Mouse (Mus musculus) megakaryocyte, adult 5-6 weeks (primary cell): ENCODE data around the gene Avp. TPM values are rescaled to one million over a fixed set of nuclear protein-coding genes. Genes with fewer than 3 reads are reported as not detected.

ENCODE experiments used
- ATAC-seq: 2 replicates; pipeline ENCODE4 v1.8.0; 2016; ENCODE audit warnings: mild to moderate bottlenecking, inconsistent platforms; ENCODE audit not compliant: poor library complexity, severe bottlenecking
- total RNA-seq, 2 experiments: library from RNA; stranded (forward) in 1 of 2; stranded (reverse) in 1 of 2; fragments of 153-499, 151-499 nt in 1 of 2; fragments of 221-1000, 200-1000 nt in 1 of 2; gene quantifications; 2 replicates each; pipeline versions ENCODE4 v1.2.3 to v1.2.4; 2015 to 2017

Gene Avp
- total RNA-seq, 2 experiments from 2014 or later = not detected

DNA sequence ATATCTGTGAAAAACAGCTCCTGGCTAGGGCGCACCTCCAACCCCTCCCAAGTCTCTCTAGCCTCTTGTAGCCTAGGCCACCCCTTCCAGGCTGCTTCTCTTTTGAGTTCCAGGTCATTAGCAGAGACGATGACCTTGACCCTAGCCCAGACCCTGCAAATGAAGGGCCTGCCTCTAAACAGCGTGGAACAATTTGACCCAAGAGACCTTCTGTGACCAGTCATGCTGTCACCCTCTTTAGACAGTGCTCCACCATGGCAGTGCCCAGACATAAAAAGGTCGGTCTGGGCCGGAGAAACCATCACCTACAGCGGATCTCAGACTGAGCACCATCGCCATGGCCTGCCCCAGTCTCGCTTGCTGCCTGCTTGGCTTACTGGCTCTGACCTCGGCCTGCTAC lies 6.5 kb downstream of the Avp start, which contains the start of gene Oxt:
TSS of gene Oxt (plus strand) at position 301 of the 400 bp plus-strand sequence.
- no peak for ATAC-seq

- ATAC-seq = no peak
Observed at GRCm38 (mm10) chr2:130574960-130575359, 7.4 kb downstream of the Avp start.

DNA sequence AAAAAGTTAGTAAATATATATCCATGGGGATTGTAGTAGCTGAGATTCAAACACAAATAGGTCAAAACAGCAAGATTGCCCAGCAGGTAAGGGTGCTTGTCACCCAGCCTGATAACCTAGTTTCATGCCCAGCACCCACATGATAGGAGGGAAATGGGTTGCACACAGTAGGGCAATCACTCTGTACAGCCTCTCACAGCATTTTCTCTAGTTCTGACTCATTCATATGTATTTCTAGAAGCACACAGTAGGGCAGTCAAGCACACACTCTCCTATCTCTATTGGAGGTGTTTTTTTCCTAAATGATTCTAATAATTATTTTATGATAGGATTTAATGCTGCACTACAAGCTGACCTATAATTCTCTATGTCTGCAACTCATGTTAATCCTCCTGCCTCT lies 12.4 kb downstream of the Avp start:
- no peak for ATAC-seq

DNA sequence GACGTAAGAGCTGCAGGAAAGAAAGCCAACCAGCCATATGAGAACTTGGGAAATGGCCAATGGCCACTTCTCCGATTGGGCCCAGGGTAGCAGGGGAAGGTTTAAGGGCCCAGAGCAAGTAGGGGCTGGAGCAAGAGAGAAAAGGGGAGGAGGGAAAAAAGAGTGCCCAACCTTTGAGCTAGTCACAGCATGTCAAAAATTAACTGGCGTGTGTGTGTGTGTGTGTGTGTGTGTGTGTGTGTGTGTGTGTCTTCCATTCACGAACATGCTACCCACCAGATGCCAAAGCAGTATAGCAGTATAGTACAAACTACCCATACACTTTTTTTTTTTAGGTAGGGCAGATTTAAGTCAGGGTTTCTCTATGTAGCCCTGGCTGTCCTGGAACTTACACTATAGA lies 13.4 kb downstream of the Avp start:
- no peak for ATAC-seq

DNA sequence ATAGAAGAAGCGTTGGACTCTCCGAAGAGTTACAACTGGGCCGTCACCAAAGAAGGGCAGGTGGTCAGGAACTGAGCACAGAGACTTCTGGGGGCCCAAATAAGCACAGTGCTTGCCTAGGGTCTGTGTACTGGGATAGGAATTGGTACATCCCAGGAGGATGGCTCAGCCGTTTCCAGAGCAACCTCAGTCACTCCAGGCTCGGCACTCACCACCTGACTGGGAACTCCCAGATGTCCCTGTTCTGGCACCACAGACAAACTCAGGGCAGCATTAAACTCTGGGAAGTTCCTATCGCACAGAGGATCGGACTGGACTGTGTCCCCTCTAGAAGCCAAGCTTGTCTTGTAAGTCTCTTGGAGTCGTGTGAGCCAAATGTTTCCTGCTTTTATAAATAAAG lies 17.4 kb downstream of the Avp start:
- ATAC-seq = no peak

DNA sequence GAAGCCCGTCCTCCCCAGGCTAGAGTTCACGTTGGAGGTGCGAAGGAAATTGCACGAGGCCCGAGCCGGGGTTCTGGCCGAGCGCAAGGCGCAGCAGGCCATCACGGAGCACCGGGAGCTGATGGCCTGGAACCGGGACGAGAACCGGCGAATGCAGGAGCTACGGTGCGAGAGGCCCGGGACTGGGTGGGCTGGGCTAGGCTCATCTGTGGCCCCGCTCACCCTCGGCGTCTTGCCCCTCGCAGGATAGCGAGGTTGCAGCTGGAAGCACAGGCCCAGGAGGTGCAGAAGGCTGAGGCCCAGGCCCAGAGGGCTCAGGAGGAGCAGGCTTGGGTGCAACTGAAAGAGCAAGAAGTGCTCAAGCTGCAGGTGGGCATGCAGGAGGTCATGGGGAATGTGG lies 18.3 kb downstream of the Avp start:
- no peak for ATAC-seq

DNA sequence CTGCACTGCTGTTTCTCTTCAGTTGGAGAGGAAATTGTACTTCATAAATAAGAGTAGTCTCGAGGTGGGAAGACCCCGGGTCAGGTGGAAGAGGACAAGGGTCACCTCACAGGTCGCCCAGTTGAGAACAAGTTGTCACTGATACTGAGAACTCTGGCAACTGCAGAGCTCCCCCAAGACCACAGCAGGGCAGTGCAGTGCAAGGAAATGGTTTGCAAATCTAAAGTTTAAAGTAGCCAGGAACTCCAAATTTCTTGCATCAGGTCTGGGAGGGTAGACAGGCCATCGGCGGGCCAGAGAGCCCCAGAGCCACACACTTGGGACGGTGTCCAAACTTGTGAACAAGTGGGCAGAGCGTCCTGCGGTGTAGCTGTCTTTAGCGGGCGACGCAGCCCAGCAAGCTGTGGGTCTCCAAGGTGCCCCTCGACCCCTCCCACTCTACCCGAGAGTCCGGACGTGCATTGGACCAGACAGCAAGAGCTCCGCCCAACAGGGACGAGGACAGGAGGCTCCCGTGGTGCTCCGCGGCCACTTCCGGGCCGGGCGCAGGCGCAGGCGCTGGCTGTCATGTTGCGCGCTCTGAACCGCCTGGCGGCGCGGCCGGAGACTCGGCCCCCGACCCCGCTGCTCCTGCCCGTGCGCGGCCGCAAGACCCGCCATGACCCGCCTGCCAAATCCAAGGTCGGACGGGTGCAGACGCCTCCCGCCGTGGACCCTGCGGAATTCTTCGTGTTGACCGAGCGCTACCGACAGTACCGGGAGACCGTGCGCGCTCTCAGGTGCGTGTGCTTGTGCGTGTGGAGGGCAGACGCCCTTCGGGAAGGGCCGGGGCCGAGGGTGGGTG lies 18.9 kb downstream of the Avp start, which contains the start of gene Mrps26:
TSS of gene Mrps26 (plus strand) at position 531 of the 844 bp plus-strand sequence.
- peak; percentile 98 for ATAC-seq

GRCm38 (mm10) chr2:130558015-130558414 lies 24.3 kb downstream of the Avp start:
- no peak for ATAC-seq

GRCm38 (mm10) chr2:130557462-130557861 lies 24.9 kb downstream of the Avp start:
- no peak for ATAC-seq

GRCm38 (mm10) chr2:130556292-130556691 lies 26.1 kb downstream of the Avp start:
- no peak for ATAC-seq

DNA sequence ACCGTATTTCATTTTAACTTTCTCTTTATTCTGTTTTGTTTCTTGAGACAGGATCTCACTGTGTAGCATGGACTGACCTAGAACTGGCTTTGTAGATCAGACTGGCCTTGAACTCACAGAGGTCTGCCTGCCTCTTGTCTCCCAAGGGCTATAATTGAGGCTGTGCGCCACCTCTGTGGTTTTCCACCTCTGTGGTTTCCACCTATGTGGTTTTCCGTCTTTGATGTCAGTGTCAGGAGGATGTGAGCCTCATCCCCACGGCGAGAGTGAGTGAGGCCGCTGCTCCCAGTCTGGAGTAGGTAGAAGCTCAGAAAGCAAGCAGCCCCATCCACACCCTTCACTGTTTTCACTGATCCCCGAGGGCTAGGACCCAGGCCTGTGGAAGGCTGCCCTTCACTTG lies 27.5 kb downstream of the Avp start:
- ATAC-seq = no peak

DNA sequence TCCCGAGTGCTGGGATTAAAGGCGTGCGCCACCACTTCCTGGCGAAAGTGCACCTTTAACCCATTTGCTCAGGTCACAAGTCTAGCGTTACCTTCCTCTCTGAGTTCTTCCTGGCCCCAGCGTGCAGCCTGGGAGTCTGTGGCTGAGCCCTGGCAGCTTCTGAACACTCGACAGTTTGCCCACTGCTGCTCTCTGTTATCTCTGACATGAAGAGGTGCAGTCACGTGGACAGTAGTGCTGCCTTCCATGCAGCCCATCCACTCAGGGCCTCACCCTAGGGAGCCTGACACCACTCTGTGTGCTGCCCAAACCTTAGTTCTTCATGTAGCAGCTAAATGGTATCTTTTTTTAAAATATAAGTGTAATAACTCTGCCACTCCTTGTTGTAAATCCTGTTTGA lies 35.4 kb downstream of the Avp start:
- no peak for ATAC-seq

DNA sequence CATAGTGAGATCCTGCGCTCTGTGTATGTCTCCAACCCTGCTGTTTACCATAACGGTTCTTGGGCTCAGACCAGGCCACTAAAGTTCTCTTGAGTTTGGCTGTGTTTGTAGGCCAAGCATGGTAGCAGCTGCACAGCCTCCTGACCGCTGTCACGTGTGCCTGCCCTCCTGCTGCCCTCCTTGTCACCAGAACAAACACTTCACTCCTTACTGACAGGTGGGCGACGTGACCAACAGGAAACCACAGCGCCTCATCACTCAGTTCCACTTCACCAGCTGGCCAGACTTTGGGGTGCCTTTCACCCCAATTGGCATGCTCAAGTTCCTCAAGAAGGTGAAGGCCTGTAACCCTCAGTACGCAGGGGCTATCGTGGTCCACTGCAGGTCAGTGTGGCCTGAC lies 42.1 kb downstream of the Avp start:
- ATAC-seq = peak; percentile 55

DNA sequence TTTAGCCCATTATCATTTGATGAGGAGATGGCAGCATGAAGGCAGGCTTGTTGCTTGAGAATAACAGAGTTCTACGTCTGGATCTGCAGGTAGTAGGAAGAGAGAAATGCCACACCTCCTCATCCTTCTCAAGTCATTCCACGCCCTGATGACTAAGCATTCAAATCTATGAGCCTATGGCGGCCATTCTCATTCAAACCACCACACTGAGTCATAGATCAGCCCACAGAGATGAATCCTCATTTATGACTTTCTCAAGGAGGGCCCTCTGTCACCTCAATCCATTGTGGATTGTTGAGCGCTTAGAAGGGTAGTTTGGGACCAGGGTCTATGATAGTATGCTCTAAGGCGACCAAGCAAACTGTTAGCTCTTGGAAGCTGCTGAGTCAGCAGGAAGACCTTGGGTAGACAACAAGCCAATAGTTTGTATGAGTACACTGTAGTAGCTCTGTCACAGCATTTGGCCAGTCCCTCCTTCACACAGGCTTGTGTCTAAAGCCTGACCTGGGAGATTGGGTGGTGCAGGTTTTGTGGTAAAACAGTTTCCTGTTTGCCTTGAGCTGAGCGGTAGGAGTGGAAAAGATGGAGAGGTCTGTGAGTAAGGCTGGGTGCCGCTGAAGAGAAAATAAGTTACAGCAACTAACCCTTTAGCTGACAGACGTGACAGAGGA lies 43.3 kb downstream of the Avp start:
- ATAC-seq = peak; percentile 45; the same call in 1 of the 2 replicates

DNA sequence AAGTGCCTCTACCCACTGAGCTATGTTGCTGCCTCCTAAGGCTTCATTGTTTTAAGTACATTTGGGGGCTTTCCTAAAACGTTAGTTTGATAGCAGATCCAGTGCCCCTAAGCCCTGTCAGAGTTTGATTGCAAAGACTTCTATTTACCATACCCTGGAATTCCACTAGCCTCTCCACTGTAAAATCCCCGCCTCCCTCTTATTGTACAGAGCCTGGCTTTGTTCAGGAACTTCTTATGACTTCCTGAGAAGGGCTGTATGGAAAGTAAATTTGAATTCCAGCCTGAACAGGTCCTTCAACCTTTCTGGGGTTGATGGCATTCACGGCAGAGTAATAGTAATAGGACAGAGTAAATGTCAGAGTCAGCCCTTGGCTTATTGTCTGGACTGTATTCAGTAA lies 45.5 kb downstream of the Avp start:
- ATAC-seq = no peak

- no peak for ATAC-seq
Observed at GRCm38 (mm10) chr2:130535017-130535416, 47.3 kb downstream of the Avp start.

- no peak for ATAC-seq
Observed at GRCm38 (mm10) chr2:130532201-130532600, 50.2 kb downstream of the Avp start.

Other genes starting within 250 kb of the Avp start
- 0.18 and 0.25 TPM in 2 replicates for gene Cpxm1, start 185.0 kb downstream of the Avp start, total RNA-seq (2015)
- 0.37 and 0.53 TPM in 2 replicates for gene Cpxm1, start 185.0 kb downstream of the Avp start, total RNA-seq (2017)
- not detected in 2 replicates for gene Gm28372, start 177.3 kb downstream of the Avp start, total RNA-seq (2015)
- gene Gm28372, start 177.3 kb downstream of the Avp start, total RNA-seq (2017) = not detected in 2 replicates
- gene 1700020A23Rik, start 177.3 kb downstream of the Avp start, total RNA-seq (2015) = not detected in 2 replicates
- not detected in 2 replicates for gene 1700020A23Rik, start 177.3 kb downstream of the Avp start, total RNA-seq (2017)
- not detected in 2 replicates for gene Tmem239, start 176.1 kb downstream of the Avp start, total RNA-seq (2015)
- gene Tmem239, start 176.1 kb downstream of the Avp start, total RNA-seq (2017) = not detected in 2 replicates
- gene Vps16, start 158.2 kb downstream of the Avp start, total RNA-seq (2015) = 74.6 and 102 TPM in 2 replicates
- gene Vps16, start 158.2 kb downstream of the Avp start, total RNA-seq (2017) = 96.7 and 99.6 TPM in 2 replicates
- 6.1 and 6.7 TPM in 2 replicates for gene Pced1a, start 157.9 kb downstream of the Avp start, total RNA-seq (2015)
- gene Pced1a, start 157.9 kb downstream of the Avp start, total RNA-seq (2017) = 12.2 and 14.1 TPM in 2 replicates
- 59.3 and 60.3 TPM in 2 replicates for gene Ptpra, start 132.3 kb downstream of the Avp start, total RNA-seq (2015)
- 163 and 173 TPM in 2 replicates for gene Ptpra, start 132.3 kb downstream of the Avp start, total RNA-seq (2017)
- gene Mrps26, start 18.8 kb downstream of the Avp start, total RNA-seq (2015) = 39.5 and 42.2 TPM in 2 replicates
- 34.3 and 35.4 TPM in 2 replicates for gene Mrps26, start 18.8 kb downstream of the Avp start, total RNA-seq (2017)
- gene Oxt, start 6.4 kb downstream of the Avp start, total RNA-seq (2015) = not detected in 2 replicates
- gene Oxt, start 6.4 kb downstream of the Avp start, total RNA-seq (2017) = not detected in 2 replicates
- gene Fastkd5, start 47.5 kb upstream of the Avp start, total RNA-seq (2015) = 11.0 and 12.4 TPM in 2 replicates
- gene Fastkd5, start 47.5 kb upstream of the Avp start, total RNA-seq (2017) = 11.9 and 12.4 TPM in 2 replicates
- 3.7 and 4.1 TPM in 2 replicates for gene Ubox5, start 47.5 kb upstream of the Avp start, total RNA-seq (2015)
- gene Ubox5, start 47.5 kb upstream of the Avp start, total RNA-seq (2017) = 4.4 and 10.2 TPM in 2 replicates
- gene Lzts3, start 60.2 kb upstream of the Avp start, total RNA-seq (2015) = 0.25 and 0.65 TPM in 2 replicates
- gene Lzts3, start 60.2 kb upstream of the Avp start, total RNA-seq (2017) = 0.24 and 0.37 TPM in 2 replicates
- 41.6 and 45.2 TPM in 2 replicates for gene Ddrgk1, start 82.1 kb upstream of the Avp start, total RNA-seq (2015)
- 51.3 and 64.6 TPM in 2 replicates for gene Ddrgk1, start 82.1 kb upstream of the Avp start, total RNA-seq (2017)
- 30.3 and 31.9 TPM in 2 replicates for gene Itpa, start 85.1 kb upstream of the Avp start, total RNA-seq (2015)
- gene Itpa, start 85.1 kb upstream of the Avp start, total RNA-seq (2017) = 48.5 and 50.7 TPM in 2 replicates
- gene Slc4a11, start 115.0 kb upstream of the Avp start, total RNA-seq (2015) = 0.16 TPM in 1 of 2 replicates, not detected in the other
- gene Slc4a11, start 115.0 kb upstream of the Avp start, total RNA-seq (2017) = not detected in 2 replicates